Mouse (Mus musculus) kidney, postnatal 14 days (tissue): ENCODE data around the gene Tlx2.

Experiments used
- DNase-seq: peaks from one replicate; pipeline ENCODE4 v3.0.0; 2022; ENCODE audit warnings: mixed read lengths

Gene Tlx2

GRCm38 (mm10) chr6:83020836-83021593, 49.1 kb downstream of the Tlx2 start:
- no peak for DNase-seq

DNA sequence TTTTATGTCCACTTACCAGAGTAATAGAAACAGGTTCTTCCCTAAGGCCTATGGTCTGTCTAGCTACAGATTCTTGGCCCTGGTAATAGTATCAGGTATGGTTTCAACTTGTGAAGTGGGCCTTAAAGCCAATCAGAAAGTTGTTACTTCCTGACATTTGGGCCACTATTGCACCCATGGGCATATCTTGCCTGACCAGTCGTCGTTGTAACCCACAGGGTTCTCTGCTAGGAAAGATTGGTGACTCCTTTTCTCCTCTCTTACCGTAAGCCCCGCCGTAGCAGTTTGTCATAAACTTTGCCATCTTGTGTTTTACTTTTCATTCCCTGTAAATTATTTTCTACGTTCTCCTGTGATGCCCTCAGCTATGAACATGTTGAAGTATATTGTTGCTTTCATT, 50.0 kb downstream of the Tlx2 start:
- no peak for DNase-seq

DNA sequence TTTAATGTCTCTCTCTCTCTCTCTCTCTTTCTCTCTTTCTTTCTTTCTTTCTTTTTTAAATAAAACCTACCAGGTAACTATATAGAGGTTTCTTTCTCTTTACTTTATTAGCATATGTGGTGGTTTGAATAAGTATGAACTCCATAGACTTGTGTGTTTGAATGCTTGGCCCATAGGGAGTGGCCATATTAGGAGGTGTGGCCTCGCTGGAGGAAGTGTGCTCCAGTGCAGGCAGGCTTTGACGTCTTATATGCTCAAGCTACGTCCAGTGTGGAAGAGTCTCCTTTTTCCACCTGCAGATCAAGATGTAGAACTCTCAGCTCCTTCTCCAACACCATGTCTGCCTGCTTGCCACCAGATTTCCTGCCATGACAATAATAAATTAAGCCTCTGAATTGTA, 51.0 kb downstream of the Tlx2 start:
- DNase-seq: no peak
